Mouse (Mus musculus): ENCODE results near the gene Gm26620. TPM values are rescaled to one million over a fixed set of nuclear protein-coding genes. Genes with fewer than 3 reads are reported as not detected.

Gene Gm26620
- polyA plus RNA-seq, 1 experiment from 2014 or later, result 0.76 TPM

- Histone ChIP-seq H3K27ac (no peak overlapping the region), H3K4me3 (no peak overlapping the region), H3K9me3 (no peaks in the 10 kb centered on the region), H3K4me1 (peaks cover 2% of the 10 kb centered on the region; the same call in 1 of the 2 replicates), H3K27me3 (no peaks in the 10 kb centered on the region), H3K4me2 (no peak overlapping the region), H3K9ac (no peak overlapping the region), H3K36me3 (peaks cover 39% of the 10 kb centered on the region)
- 96% methylated on average over 2 of the region's 2 CpGs for WGBS
- ATAC-seq (ENCODE audit: insufficient number of reproducible peaks, low FRiP score, low TSS enrichment, low read depth), result no peak
Observed at GRCm38 (mm10) chr1:170871961-170872360, 12.9 kb upstream of the Gm26620 start.

- Histone ChIP-seq H3K4me1 (no peaks in the 10 kb centered on the region), H3K36me3 (peaks cover 59% of the 10 kb centered on the region), H3K4me3 (no peak overlapping the region), H3K27me3 (no peaks in the 10 kb centered on the region), H3K4me2 (no peak overlapping the region), H3K9ac (no peak overlapping the region), H3K27ac (no peak overlapping the region), H3K9me3 (no peaks in the 10 kb centered on the region)
- no peak for ATAC-seq (ENCODE audit: insufficient number of reproducible peaks, low FRiP score, low TSS enrichment, low read depth)
- WGBS, result 82% methylated on average over 3 of the region's 3 CpGs
Observed at GRCm38 (mm10) chr1:170875676-170876075, 9.2 kb upstream of the Gm26620 start.

DNA sequence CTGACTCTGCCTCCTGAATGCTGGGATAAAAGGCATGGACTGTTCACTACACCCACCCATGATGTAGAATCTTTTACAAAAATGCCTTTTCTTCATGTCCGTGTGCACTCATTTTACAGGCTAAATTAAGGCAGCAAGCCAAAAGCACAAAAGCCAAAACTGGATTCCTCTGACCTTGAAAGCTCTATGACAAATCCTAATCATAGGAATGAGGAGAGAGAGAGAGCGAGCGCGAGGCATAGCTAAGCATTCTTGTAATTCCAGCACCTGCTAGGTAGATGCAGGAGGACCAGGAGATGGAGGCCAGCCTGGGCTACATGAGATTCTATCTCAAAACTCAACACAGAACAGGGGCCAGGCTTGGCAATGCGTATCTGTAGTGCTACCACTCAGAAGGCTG, 8.0 kb upstream of the Gm26620 start:
- no peaks in the 10 kb centered on the region for H3K27me3 ChIP-seq
- H3K4me1 ChIP-seq, result no peaks in the 10 kb centered on the region
- no peak overlapping the region for H3K9ac ChIP-seq
- no peak overlapping the region for H3K4me3 ChIP-seq
- H3K36me3 ChIP-seq, result peaks cover 64% of the 10 kb centered on the region
- no peak overlapping the region for H3K4me2 ChIP-seq
- 84% methylated on average over 5 of the region's 5 CpGs for WGBS
- no peak overlapping the region for H3K27ac ChIP-seq
- H3K9me3 ChIP-seq, result no peaks in the 10 kb centered on the region
- ATAC-seq (ENCODE audit: insufficient number of reproducible peaks, low FRiP score, low TSS enrichment, low read depth), result no peak

DNA sequence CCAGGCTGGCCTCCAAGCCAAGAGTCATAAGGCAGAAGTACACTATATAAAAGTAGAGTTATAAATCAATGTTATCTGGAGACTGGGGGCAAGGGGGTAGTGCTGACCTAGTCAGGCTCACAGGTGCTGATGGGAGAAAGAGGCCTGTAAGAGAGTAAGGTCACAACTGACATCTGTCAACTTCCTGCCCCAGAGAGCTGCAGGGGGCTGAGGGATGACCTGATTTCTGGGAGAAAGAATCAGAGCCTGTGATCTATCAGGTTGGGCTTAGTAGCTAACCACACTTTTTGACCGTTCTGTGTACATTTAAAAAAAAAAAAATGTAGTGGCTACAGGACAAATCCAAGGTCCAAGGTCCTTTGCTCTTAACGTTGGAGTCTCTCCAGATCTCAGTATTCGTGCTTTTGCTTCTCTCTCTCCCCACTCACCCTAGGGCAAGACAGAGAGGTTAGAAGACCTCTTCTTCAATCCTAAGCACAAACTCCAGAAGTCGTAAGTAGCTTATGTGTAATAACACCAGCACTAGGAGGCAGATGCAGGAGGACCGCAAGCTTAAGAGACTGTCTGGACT, 1.9 kb upstream of the Gm26620 start:
- H3K4me2 ChIP-seq, result no peak overlapping the region
- no peak overlapping the region for H3K9ac ChIP-seq
- no peak for ATAC-seq (ENCODE audit: insufficient number of reproducible peaks, low FRiP score, low TSS enrichment, low read depth)
- no peaks in the 10 kb centered on the region for H3K9me3 ChIP-seq
- no peak overlapping the region for H3K27ac ChIP-seq
- no peaks in the 10 kb centered on the region for H3K27me3 ChIP-seq
- peaks cover 27% of the 10 kb centered on the region for H3K36me3 ChIP-seq
- peaks cover 14% of the 10 kb centered on the region; the same call in 1 of the 2 replicates for H3K4me1 ChIP-seq
- 79% methylated on average over 5 of the region's 5 CpGs for WGBS
- H3K4me3 ChIP-seq, result no peak overlapping the region

DNA sequence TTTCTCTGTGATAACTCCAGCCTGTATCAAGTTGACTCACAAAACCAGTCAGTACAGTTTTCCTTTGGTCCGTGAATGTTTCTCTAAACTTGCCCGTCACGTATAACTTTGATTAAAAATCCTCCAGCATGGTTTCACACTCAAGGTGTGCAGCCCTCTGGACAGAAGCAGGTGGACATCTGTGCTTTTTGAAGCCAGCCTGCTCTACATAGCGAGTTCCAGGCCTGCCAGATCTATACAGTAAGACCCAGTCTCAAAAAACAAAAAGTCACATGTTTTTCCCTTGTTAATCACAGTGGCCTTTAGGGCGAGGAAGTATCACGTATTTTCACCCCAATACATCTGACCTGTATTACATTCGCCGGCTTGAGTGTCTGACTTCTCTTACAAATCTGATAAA, 475 bp upstream of the Gm26620 start:
- Histone ChIP-seq H3K27ac (no peak overlapping the region), H3K9me3 (no peaks in the 10 kb centered on the region), H3K4me2 (peak overlapping the region; percentile 60), H3K36me3 (peaks cover 21% of the 10 kb centered on the region), H3K27me3 (no peaks in the 10 kb centered on the region), H3K4me1 (peaks cover 14% of the 10 kb centered on the region; the same call in 1 of the 2 replicates), H3K4me3 (peak overlapping the region; percentile 88), H3K9ac (peak overlapping the region; percentile 85)
- WGBS, result 9% methylated on average over 8 of the region's 8 CpGs
- ATAC-seq (ENCODE audit: insufficient number of reproducible peaks, low FRiP score, low TSS enrichment, low read depth), result no peak

- H3K4me2 ChIP-seq, result no peak overlapping the region
Observed at GRCm38 (mm10) chr1:170886044-170886458, 1.2 kb downstream of the Gm26620 start.

DNA sequence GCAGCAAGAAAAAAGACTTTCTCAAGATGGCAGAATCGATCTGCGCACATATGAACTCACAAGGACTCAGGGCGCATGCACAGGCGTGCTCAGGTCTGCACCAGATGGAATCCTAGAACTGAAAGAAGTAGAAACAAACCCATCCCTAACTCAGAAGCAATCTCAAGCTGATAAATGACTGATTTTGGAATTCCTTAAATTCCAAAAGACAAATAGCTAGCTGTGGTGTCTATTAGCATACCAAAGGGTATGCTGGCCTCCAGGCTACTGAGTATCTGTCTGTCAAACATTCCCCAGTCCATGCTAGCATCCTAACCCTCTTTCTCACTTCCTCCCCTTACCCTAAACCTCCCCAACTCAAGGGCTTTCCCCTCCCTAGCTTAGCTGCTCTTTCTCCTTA, 4.4 kb downstream of the Gm26620 start:
- WGBS, result 66% methylated on average over 4 of the region's 4 CpGs
- H3K4me1 ChIP-seq, result peaks cover 5% of the 10 kb centered on the region; the same call in 1 of the 2 replicates
- no peaks in the 10 kb centered on the region for H3K36me3 ChIP-seq
- no peak overlapping the region for H3K9ac ChIP-seq
- H3K4me2 ChIP-seq, result no peak overlapping the region
- ATAC-seq (ENCODE audit: insufficient number of reproducible peaks, low FRiP score, low TSS enrichment, low read depth), result no peak
- no peak overlapping the region for H3K4me3 ChIP-seq
- no peak overlapping the region for H3K27ac ChIP-seq
- no peaks in the 10 kb centered on the region for H3K9me3 ChIP-seq
- H3K27me3 ChIP-seq, result no peaks in the 10 kb centered on the region

More at GRCm38 (mm10) chr1:170886044-170886458, 1.2 kb downstream of the Gm26620 start:
- no peak overlapping the region for H3K27ac ChIP-seq
- no peak for ATAC-seq (ENCODE audit: insufficient number of reproducible peaks, low FRiP score, low TSS enrichment, low read depth)
- H3K9me3 ChIP-seq, result no peaks in the 10 kb centered on the region
- no peak overlapping the region for H3K9ac ChIP-seq
- 21% methylated on average over 6 of the region's 6 CpGs for WGBS
- H3K4me3 ChIP-seq, result no peak overlapping the region
- peaks cover 7% of the 10 kb centered on the region for H3K36me3 ChIP-seq
- H3K27me3 ChIP-seq, result no peaks in the 10 kb centered on the region
- H3K4me1 ChIP-seq, result peaks cover 14% of the 10 kb centered on the region; the same call in 1 of the 2 replicates

GRCm38 (mm10) chr1:170891646-170892045, 6.8 kb downstream of the Gm26620 start:
- Histone ChIP-seq H3K4me1 (no peaks in the 10 kb centered on the region), H3K4me2 (no peak overlapping the region), H3K4me3 (no peak overlapping the region), H3K27me3 (no peaks in the 10 kb centered on the region), H3K9me3 (no peaks in the 10 kb centered on the region), H3K27ac (no peak overlapping the region), H3K9ac (no peak overlapping the region), H3K36me3 (no peaks in the 10 kb centered on the region)
- 48% methylated on average over 2 of the region's 2 CpGs for WGBS
- no peak for ATAC-seq (ENCODE audit: insufficient number of reproducible peaks, low FRiP score, low TSS enrichment, low read depth)

DNA sequence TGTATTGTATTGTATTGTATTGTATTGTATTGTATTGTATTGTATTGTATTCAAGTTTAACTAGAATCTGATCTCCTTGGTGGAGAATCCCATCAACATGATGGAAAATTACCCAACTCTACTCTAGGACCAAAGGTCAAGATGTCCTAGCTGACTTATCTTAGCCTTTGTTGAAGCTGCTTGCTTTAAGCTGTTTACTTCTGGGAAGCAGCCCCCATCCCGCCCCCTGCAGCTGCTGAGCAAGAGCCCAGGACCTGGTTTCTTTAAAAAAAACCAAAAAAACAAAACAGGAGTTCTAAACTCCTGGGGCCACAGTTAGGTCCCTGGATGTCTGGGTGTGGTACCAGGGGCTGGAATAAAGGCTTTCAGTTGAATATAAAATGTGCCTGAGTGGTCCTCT, 7.4 kb downstream of the Gm26620 start:
- no peak for ATAC-seq (ENCODE audit: insufficient number of reproducible peaks, low FRiP score, low TSS enrichment, low read depth)
- H3K4me2 ChIP-seq, result no peak overlapping the region
- no peak overlapping the region for H3K4me3 ChIP-seq
- 43% methylated on average over 1 of the region's 1 CpGs for WGBS
- no peaks in the 10 kb centered on the region for H3K36me3 ChIP-seq
- H3K4me1 ChIP-seq, result no peaks in the 10 kb centered on the region
- H3K9me3 ChIP-seq, result no peaks in the 10 kb centered on the region
- no peaks in the 10 kb centered on the region for H3K27me3 ChIP-seq
- no peak overlapping the region for H3K9ac ChIP-seq
- no peak overlapping the region for H3K27ac ChIP-seq

- Histone ChIP-seq H3K9ac (no peak overlapping the region), H3K4me2 (no peak overlapping the region), H3K9me3 (no peaks in the 10 kb centered on the region), H3K27ac (no peak overlapping the region), H3K27me3 (0 out of 2 replicates have a peak, but pooled peaks cover 8% of the 10 kb centered on the region), H3K4me3 (no peak overlapping the region), H3K36me3 (no peaks in the 10 kb centered on the region), H3K4me1 (no peaks in the 10 kb centered on the region)
- WGBS, result 64% methylated on average over 9 of the region's 9 CpGs
- no peak for ATAC-seq (ENCODE audit: insufficient number of reproducible peaks, low FRiP score, low TSS enrichment, low read depth)
Observed at GRCm38 (mm10) chr1:170894603-170895602, 10.0 kb downstream of the Gm26620 start.

GRCm38 (mm10) chr1:170896651-170897281, 11.9 kb downstream of the Gm26620 start:
- Histone ChIP-seq H3K27me3 (0 out of 2 replicates have a peak, but pooled peaks cover 8% of the 10 kb centered on the region), H3K4me2 (no peak overlapping the region), H3K4me3 (no peak overlapping the region), H3K27ac (no peak overlapping the region), H3K9ac (no peak overlapping the region), H3K4me1 (peaks cover 3% of the 10 kb centered on the region), H3K36me3 (no peaks in the 10 kb centered on the region), H3K9me3 (no peaks in the 10 kb centered on the region)
- ATAC-seq (ENCODE audit: insufficient number of reproducible peaks, low FRiP score, low TSS enrichment, low read depth), result no peak
- 80% methylated on average over 5 of the region's 5 CpGs for WGBS

All from limb, embryonic 15.5 days (tissue).